Mouse (Mus musculus): ENCODE data around the gene Fbxo28. TPM values are rescaled to one million over a fixed set of nuclear protein-coding genes. Genes with fewer than 3 reads are reported as not detected.

The Fbxo28 gene
- 21.3 and 21.4 TPM in 2 replicates for polyA plus RNA-seq (2016; fragmentation: Nextera tagmentation; extraction: Ambion mirVana)

DNA sequence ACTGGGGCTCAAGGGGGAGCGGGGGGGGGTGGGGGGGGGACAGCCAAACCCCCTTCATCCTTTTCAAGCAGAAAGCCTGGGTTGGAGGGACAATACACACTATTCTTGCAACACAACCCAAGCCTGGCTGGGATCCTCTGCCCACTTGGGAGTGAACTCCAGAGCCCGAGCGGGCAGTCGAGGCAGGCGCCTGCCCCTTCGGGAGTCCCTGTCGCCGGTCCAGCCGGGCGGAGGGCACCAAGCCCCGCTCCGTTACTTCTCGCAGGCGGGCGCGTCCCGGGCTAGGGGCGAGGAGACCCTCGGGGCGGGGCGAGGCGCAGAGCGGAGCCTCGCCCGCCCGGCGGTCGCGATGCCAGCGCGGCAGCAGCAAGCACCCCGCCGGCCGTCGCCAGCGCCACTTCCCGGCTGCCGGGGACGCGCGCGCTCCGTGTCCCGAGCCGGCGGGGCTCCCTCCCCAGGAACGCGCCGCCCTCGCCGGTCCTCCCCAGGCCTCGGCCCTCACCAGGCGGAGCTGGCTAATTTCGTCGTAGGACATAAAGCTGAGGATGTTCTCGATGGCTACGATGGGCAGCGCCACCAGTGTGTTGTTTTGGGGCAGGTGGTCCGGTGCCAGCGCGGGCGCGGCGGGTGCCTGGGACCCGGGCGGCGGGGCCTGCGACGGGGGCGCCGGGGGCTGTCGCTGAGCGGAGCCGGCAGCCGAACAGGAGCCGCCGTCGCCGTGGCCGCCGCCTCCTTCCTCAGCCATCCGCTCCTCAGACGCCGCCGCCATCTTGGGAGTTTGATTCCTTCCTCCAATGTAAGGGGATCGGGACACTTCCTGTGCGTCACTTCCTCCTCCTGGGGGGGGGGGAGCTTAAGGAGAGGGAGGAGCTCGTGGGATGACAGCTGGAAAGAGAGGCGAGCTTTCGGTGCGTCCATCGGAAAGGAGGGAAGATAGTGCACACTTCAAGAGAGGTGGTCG lies at the start of gene Fbxo28:
Fbxo28 (minus strand) TSS at position 809 of the 961 bp plus-strand sequence.
- peaks cover 31% of the 10 kb centered on the region for H3K4me1 ChIP-seq
- H3K4me3 ChIP-seq, result peak within 1 kb of the TSS; percentile 100
- no peaks in the 10 kb centered on the region for H3K27me3 ChIP-seq (replicated peaks; ENCODE audit: low read depth, poor library complexity, severe bottlenecking)
- H3K36me3 ChIP-seq (replicated peaks), result peaks cover 8% of the 10 kb centered on the region
- H3K27ac ChIP-seq (replicated peaks), result peak within 1 kb of the TSS; percentile 97
- peak; percentile 96 for DNase-seq (ENCODE audit: low spot score)
- WGBS, result under 1% methylated on average over 93 of the region's 93 CpGs
- no peaks in the 10 kb centered on the region for H3K9me3 ChIP-seq

DNA sequence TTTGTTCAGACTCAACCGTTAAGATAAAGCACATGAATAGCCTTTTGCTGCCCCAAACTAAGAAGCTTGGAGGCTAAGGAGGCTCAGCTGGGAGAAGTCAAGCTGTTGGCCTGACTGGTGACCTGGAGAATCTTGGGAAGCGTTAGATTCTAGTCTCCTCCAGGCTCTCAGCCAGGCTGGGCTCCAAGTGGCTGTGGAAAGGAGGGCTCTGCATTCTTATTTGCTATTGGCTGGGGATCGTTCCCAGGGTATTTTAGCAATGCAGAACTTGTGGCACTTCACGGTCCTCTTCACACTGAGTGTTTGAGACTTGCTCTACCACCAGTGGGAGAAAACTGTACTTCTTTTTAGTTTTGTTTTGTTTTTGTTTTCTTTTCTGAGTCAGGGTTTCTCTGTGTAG lies 47.3 kb upstream of the Fbxo28 start:
- no peaks in the 10 kb centered on the region for H3K9me3 ChIP-seq
- no peak overlapping the region for H3K27ac ChIP-seq (replicated peaks)
- no peak overlapping the region for H3K4me3 ChIP-seq
- DNase-seq (ENCODE audit: low spot score), result no peak
- H3K27me3 ChIP-seq (replicated peaks; ENCODE audit: low read depth, poor library complexity, severe bottlenecking), result no peaks in the 10 kb centered on the region
- H3K4me1 ChIP-seq, result no peaks in the 10 kb centered on the region
- WGBS, result 67% methylated on average over 4 of the region's 4 CpGs
- H3K36me3 ChIP-seq (replicated peaks), result no peaks in the 10 kb centered on the region

DNA sequence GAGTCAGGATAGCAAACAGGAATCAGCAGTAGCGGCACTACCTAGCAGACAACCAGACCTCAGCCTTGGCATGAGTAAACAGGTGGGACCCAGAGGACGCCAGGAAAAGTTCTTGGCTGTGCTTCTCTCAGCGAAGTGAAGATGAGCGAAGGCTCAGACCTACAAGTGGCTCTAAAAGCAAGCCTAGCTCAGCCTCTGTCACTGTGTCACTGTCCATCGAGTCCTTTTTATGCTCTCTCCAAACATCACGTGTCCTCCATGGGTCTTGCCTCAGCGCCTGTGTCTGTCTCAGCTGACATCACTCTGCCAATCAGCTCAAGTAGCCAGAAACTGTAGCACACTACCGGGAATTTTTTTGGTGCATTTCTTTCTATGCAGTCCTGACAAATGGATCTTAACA lies 45.0 kb upstream of the Fbxo28 start:
- H3K27ac ChIP-seq (replicated peaks), result no peak overlapping the region
- no peaks in the 10 kb centered on the region for H3K4me1 ChIP-seq
- 89% methylated on average over 8 of the region's 8 CpGs for WGBS
- no peak overlapping the region for H3K4me3 ChIP-seq
- no peaks in the 10 kb centered on the region for H3K36me3 ChIP-seq (replicated peaks)
- DNase-seq (ENCODE audit: low spot score), result no peak
- H3K9me3 ChIP-seq, result no peaks in the 10 kb centered on the region
- no peaks in the 10 kb centered on the region for H3K27me3 ChIP-seq (replicated peaks; ENCODE audit: low read depth, poor library complexity, severe bottlenecking)

DNA sequence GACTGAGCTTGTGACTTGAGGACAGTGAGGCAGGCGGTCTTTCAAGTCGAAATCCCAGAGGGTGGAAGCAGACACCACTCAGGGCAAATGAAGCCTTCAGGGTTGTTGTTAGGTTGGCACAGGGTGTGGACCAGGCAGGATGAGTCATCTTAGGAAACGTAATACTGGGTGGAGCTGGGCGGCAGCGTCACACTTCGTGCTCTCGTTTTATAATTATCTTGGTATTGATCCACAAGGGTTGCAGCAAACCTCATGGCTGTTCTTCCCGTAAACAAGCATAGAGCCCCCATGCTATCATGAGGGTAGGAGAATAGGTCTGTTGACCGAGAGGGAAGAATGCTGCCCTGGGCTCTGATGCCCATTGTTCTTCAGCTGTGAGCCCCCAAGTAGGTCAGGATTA lies 41.7 kb upstream of the Fbxo28 start:
- Histone ChIP-seq H3K27me3 (replicated peaks; ENCODE audit: low read depth, poor library complexity, severe bottlenecking) (no peaks in the 10 kb centered on the region), H3K36me3 (replicated peaks) (no peaks in the 10 kb centered on the region), H3K4me3 (no peak overlapping the region), H3K27ac (replicated peaks) (no peak overlapping the region), H3K9me3 (no peaks in the 10 kb centered on the region), H3K4me1 (no peaks in the 10 kb centered on the region)
- DNase-seq (ENCODE audit: low spot score), result no peak
- WGBS, result 38% methylated on average over 9 of the region's 9 CpGs

DNA sequence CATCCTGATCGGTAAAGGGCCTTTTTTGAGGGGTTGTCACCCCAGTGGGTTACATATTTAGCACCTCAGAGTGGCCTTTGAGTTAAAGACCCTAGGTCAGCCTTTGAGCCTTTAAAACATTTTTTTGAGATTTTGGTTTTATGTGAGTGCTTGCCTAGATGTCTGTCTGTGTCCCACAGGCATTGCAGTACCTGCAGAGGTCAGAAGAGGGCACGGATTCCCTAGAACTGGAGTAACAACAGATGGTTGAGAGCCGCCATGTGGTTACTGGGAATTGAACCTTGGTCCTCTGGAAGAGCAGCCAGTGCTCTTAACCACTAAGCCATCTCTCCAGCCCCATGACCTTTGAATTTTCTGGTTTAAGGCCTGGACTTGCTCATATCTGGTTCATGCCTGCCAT lies 39.9 kb upstream of the Fbxo28 start:
- DNase-seq (ENCODE audit: low spot score), result no peak
- Histone ChIP-seq H3K36me3 (replicated peaks) (no peaks in the 10 kb centered on the region), H3K4me1 (0 out of 2 replicates have a peak, but pooled peaks cover 1% of the 10 kb centered on the region), H3K27me3 (replicated peaks; ENCODE audit: low read depth, poor library complexity, severe bottlenecking) (no peaks in the 10 kb centered on the region), H3K9me3 (no peaks in the 10 kb centered on the region), H3K27ac (replicated peaks) (no peak overlapping the region), H3K4me3 (no peak overlapping the region)
- WGBS, result 67% methylated on average over 3 of the region's 3 CpGs

DNA sequence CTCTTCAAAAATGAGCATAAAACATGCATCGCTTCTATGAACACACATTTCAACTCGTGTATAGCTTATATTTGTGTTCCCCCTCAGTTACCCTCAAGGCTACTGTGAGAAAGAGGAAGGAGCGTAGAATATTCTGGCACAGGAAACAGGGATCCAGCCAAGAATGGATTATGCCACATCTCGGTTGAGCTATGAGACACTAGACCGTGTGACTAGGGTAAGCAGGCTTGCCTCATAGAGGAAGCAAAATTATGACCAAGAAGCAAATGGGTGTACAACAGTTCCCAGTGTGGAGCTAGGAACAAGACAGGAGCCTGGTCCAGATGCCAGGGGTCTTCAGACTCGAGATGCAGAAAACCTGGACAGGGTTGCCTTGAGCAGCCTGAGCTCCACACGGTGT lies 39.3 kb upstream of the Fbxo28 start:
- no peak for DNase-seq (ENCODE audit: low spot score)
- H3K27me3 ChIP-seq (replicated peaks; ENCODE audit: low read depth, poor library complexity, severe bottlenecking), result no peaks in the 10 kb centered on the region
- H3K9me3 ChIP-seq, result no peaks in the 10 kb centered on the region
- H3K36me3 ChIP-seq (replicated peaks), result no peaks in the 10 kb centered on the region
- H3K4me3 ChIP-seq, result no peak overlapping the region
- WGBS, result 88% methylated on average over 7 of the region's 7 CpGs
- H3K4me1 ChIP-seq, result 0 out of 2 replicates have a peak, but pooled peaks cover 2% of the 10 kb centered on the region
- H3K27ac ChIP-seq (replicated peaks), result no peak overlapping the region

DNA sequence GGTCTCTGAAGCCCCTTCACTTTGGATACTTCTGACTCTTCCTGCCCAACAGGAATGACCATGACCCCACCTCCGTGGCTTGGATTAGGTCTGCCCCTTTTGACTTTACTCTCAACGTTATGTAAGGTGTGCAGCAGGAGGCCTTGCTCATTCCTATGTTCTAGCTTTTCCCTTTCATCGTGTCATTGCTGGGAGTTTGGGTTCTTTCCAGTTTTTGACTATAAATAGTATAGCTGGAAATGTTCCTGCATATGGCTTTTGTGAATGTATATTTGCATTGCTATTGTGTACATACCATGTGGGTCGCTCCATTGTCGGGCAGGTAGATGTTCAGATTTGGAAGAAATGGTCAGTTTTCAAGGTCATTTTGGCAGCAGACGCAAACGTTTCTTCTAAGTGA lies 37.4 kb upstream of the Fbxo28 start:
- Histone ChIP-seq H3K36me3 (replicated peaks) (no peaks in the 10 kb centered on the region), H3K4me3 (no peak overlapping the region), H3K27me3 (replicated peaks; ENCODE audit: low read depth, poor library complexity, severe bottlenecking) (peaks cover under 1% of the 10 kb centered on the region; the same call in 1 of the 2 replicates), H3K4me1 (0 out of 2 replicates have a peak, but pooled peaks cover 2% of the 10 kb centered on the region), H3K27ac (replicated peaks) (no peak overlapping the region), H3K9me3 (no peaks in the 10 kb centered on the region)
- DNase-seq (ENCODE audit: low spot score), result no peak
- 87% methylated on average over 7 of the region's 7 CpGs for WGBS

DNA sequence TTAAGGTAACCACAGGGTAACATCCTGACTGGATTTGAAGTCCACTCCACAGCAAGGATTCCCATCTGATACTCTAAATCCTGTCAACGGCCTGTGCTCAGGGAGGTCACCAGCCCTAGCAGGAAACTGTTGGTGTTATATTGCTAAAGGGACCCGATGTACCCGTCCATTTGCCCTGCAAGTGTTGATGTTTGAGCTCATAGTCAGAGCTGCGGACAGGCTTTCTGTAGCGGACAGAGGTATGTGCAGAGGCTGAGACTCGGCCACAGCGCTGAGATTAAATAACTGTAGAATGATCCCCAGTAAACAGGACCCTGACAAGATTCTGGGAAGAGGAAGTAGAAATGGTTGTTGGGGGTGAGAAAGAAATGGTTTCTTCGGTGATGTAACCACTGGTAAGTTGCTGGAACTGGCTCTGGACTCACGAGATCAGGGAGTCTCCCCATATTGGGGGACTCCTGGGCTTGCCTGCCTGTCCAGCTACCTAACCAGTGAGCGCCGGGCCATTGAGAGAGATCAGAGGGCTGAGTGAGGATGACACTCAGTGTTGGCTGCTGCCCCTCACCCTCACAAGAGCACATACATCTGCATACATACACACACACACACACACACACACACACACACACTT lies 36.9 kb upstream of the Fbxo28 start:
- H3K27me3 ChIP-seq (replicated peaks; ENCODE audit: low read depth, poor library complexity, severe bottlenecking), result peaks cover 5% of the 10 kb centered on the region; the same call in 1 of the 2 replicates
- H3K36me3 ChIP-seq (replicated peaks), result no peaks in the 10 kb centered on the region
- 83% methylated on average over 11 of the region's 11 CpGs for WGBS
- DNase-seq (ENCODE audit: low spot score), result no peak
- no peak overlapping the region for H3K4me3 ChIP-seq
- H3K4me1 ChIP-seq, result 0 out of 2 replicates have a peak, but pooled peaks cover 2% of the 10 kb centered on the region
- H3K9me3 ChIP-seq, result no peaks in the 10 kb centered on the region
- H3K27ac ChIP-seq (replicated peaks), result no peak overlapping the region

DNA sequence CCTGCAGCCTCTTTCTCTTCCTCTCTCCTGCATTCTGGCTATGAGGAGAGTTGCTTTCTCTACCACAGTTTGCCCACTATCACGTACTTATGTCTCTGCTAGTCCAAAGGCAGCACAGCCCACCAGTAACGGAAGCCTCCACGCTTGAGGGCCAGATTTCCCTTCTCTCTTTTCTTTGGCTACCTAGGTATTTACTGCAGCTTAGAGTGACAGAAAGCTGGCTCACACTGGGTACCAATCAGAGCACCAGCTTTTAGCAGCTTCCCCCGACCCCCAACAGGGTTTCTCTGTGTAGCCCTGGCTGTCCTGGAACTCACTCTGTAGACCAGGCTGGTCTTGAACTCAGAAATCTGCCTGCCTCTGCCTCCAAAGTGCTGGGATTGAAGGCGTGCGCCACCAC lies 36.1 kb upstream of the Fbxo28 start:
- Histone ChIP-seq H3K4me3 (no peak overlapping the region), H3K9me3 (no peaks in the 10 kb centered on the region), H3K4me1 (0 out of 2 replicates have a peak, but pooled peaks cover 2% of the 10 kb centered on the region), H3K27me3 (replicated peaks; ENCODE audit: low read depth, poor library complexity, severe bottlenecking) (peaks cover 5% of the 10 kb centered on the region; the same call in 1 of the 2 replicates), H3K36me3 (replicated peaks) (no peaks in the 10 kb centered on the region), H3K27ac (replicated peaks) (no peak overlapping the region)
- 83% methylated on average over 6 of the region's 6 CpGs for WGBS
- no peak for DNase-seq (ENCODE audit: low spot score)

DNA sequence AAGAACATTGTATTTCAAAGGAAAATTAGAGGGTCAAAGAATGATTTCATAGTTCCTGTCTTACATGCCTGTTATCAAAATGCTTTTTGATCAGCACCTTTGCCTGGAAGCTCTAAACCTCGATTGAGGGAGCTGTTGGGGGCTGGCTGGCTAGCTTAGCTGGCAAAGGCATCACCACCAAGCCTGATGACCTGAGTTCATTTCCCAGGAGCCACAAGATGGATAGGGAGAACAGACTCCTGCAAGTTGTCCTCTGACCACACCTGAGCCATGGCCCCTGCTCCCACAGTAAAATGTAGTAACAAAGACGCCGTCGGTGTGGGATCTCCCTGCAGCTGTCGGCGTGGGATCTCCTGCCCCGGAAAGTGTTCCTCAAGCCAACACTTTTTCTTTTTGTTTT lies 35.4 kb upstream of the Fbxo28 start:
- H3K4me1 ChIP-seq, result 0 out of 2 replicates have a peak, but pooled peaks cover 2% of the 10 kb centered on the region
- H3K27me3 ChIP-seq (replicated peaks; ENCODE audit: low read depth, poor library complexity, severe bottlenecking), result peaks cover 5% of the 10 kb centered on the region; the same call in 1 of the 2 replicates
- 90% methylated on average over 7 of the region's 7 CpGs for WGBS
- H3K36me3 ChIP-seq (replicated peaks), result no peaks in the 10 kb centered on the region
- H3K9me3 ChIP-seq, result no peaks in the 10 kb centered on the region
- no peak overlapping the region for H3K4me3 ChIP-seq
- no peak overlapping the region for H3K27ac ChIP-seq (replicated peaks)
- DNase-seq (ENCODE audit: low spot score), result no peak

DNA sequence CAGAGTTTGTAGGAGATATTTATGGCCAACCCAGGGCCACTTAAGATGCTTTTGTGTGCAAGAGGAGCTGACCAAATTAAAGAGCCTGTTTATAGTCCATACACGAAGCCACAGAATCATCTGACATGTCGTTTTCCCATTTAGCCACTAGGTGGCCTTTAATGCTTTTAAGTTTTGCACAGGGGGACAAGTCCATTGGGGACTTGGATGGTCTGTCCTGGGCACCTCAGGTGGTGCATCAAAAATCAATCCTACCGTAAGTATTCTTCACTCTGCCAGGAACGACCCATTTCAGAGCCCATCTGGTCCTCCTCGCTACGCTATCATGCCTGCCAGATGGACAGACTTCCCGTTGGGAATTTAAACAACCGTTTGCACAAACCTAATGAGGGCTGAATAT lies 34.8 kb upstream of the Fbxo28 start:
- WGBS, result 37% methylated on average over 8 of the region's 8 CpGs
- H3K4me3 ChIP-seq, result no peak overlapping the region
- DNase-seq (ENCODE audit: low spot score), result peak; percentile 20
- no peaks in the 10 kb centered on the region for H3K36me3 ChIP-seq (replicated peaks)
- 0 out of 2 replicates have a peak, but pooled peaks cover 2% of the 10 kb centered on the region for H3K4me1 ChIP-seq
- peaks cover 5% of the 10 kb centered on the region; the same call in 1 of the 2 replicates for H3K27me3 ChIP-seq (replicated peaks; ENCODE audit: low read depth, poor library complexity, severe bottlenecking)
- no peaks in the 10 kb centered on the region for H3K9me3 ChIP-seq
- no peak overlapping the region for H3K27ac ChIP-seq (replicated peaks)

DNA sequence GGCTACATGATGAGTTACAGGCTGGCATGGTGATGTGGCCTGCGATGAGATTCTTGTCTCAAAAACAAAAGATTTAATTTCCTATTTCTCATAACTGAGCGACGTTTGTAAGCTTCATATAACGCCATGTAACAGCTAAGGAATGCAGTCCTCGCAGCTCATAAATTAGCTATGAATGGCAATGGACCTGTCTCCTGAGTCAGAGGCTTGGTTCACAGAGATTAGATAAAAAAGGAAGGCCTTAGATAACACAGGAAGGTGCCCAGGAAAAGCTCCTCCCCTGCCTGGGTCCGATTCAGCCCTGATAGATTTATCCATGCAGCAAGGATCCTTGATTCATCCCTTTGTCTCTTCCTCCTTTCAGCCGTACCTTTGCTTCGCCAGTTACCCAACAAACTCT lies 30.5 kb upstream of the Fbxo28 start:
- 90% methylated on average over 8 of the region's 8 CpGs for WGBS
- Histone ChIP-seq H3K4me1 (peaks cover 23% of the 10 kb centered on the region), H3K9me3 (no peaks in the 10 kb centered on the region), H3K4me3 (no peak overlapping the region), H3K27me3 (replicated peaks; ENCODE audit: low read depth, poor library complexity, severe bottlenecking) (peaks cover 5% of the 10 kb centered on the region; the same call in 1 of the 2 replicates), H3K27ac (replicated peaks) (no peak overlapping the region), H3K36me3 (replicated peaks) (no peaks in the 10 kb centered on the region)
- DNase-seq (ENCODE audit: low spot score), result no peak

Data from embryonic facial prominence, embryonic 10.5 days (tissue).